Mouse (Mus musculus): ENCODE data around the gene Olfr807. TPM values are rescaled to one million over a fixed set of nuclear protein-coding genes. Genes with fewer than 3 reads are reported as not detected.

Gene Olfr807
- polyA plus RNA-seq (2015; fragmentation: Nextera tagmentation; extraction: Ambion mirVana) = not detected in 2 replicates

- Histone ChIP-seq H3K4me1 (ENCODE audit: control insufficient read depth, insufficient read depth, low read length) (no peaks in the 10 kb centered on the region), H3K9ac (ENCODE audit: low read length) (no peak within 1 kb of the TSS), H3K36me3 (ENCODE audit: control insufficient read depth, insufficient read depth) (no peaks in the 10 kb centered on the region), H3K4me2 (ENCODE audit: low read depth, low read length) (no peak within 1 kb of the TSS), H3K9me3 (replicated peaks; ENCODE audit: control insufficient read depth, low read length) (no peaks in the 10 kb centered on the region), H3K27ac (ENCODE audit: low read length) (no peak within 1 kb of the TSS), H3K4me3 (ENCODE audit: low read length) (no peak within 1 kb of the TSS), H3K27me3 (ENCODE audit: control insufficient read depth, insufficient read depth, low read length) (no peaks in the 10 kb centered on the region)
- 75% methylated on average over 1 of the region's 1 CpGs for WGBS
- ATAC-seq (replicated peaks; ENCODE audit: extremely low read depth, insufficient read depth, low FRiP score) = no peak
These were observed at the start of gene Olfr807 for GRCm38 (mm10) chr10:129757693-129758092. TSS of gene Olfr807 (minus strand) at chr10:129757793.

- H3K27me3 ChIP-seq (ENCODE audit: control insufficient read depth, insufficient read depth, low read length) = no peaks in the 10 kb centered on the region
- no peak within 1 kb of the TSS for H3K4me3 ChIP-seq (ENCODE audit: low read length)
- no peak within 1 kb of the TSS for H3K9ac ChIP-seq (ENCODE audit: low read length)
- no peak within 1 kb of the TSS for H3K4me2 ChIP-seq (ENCODE audit: low read depth, low read length)
- H3K4me1 ChIP-seq (ENCODE audit: control insufficient read depth, insufficient read depth, low read length) = no peaks in the 10 kb centered on the region
- ATAC-seq (replicated peaks; ENCODE audit: extremely low read depth, insufficient read depth, low FRiP score) = no peak
- 79% methylated on average over 4 of the region's 4 CpGs for WGBS
- no peak within 1 kb of the TSS for H3K27ac ChIP-seq (ENCODE audit: low read length)
- no peaks in the 10 kb centered on the region for H3K36me3 ChIP-seq (ENCODE audit: control insufficient read depth, insufficient read depth)
- no peaks in the 10 kb centered on the region for H3K9me3 ChIP-seq (replicated peaks; ENCODE audit: control insufficient read depth, low read length)
These were observed 46.7 kb upstream of the Olfr807 start, which contains the start of gene Olfr811 for GRCm38 (mm10) chr10:129804296-129804695. TSS of gene Olfr811 (minus strand) at chr10:129804396.

- Histone ChIP-seq H3K27me3 (ENCODE audit: control insufficient read depth, insufficient read depth, low read length) (no peaks in the 10 kb centered on the region), H3K27ac (ENCODE audit: low read length) (no peak within 1 kb of the TSS), H3K9me3 (replicated peaks; ENCODE audit: control insufficient read depth, low read length) (no peaks in the 10 kb centered on the region), H3K4me3 (ENCODE audit: low read length) (no peak within 1 kb of the TSS), H3K4me2 (ENCODE audit: low read depth, low read length) (no peak within 1 kb of the TSS), H3K4me1 (ENCODE audit: control insufficient read depth, insufficient read depth, low read length) (no peaks in the 10 kb centered on the region), H3K36me3 (ENCODE audit: control insufficient read depth, insufficient read depth) (no peaks in the 10 kb centered on the region), H3K9ac (ENCODE audit: low read length) (no peak within 1 kb of the TSS)
- no peak for ATAC-seq (replicated peaks; ENCODE audit: extremely low read depth, insufficient read depth, low FRiP score)
These were observed 37.2 kb upstream of the Olfr807 start, which contains the start of gene Olfr810 for GRCm38 (mm10) chr10:129794817-129795216. TSS of gene Olfr810 (minus strand) at chr10:129794917.

GRCm38 (mm10) chr10:129778123-129778522 lies 20.5 kb upstream of the Olfr807 start:
- H3K4me1 ChIP-seq (ENCODE audit: control insufficient read depth, insufficient read depth, low read length) = no peaks in the 10 kb centered on the region
- no peak overlapping the region for H3K4me3 ChIP-seq (ENCODE audit: low read length)
- H3K9ac ChIP-seq (ENCODE audit: low read length) = no peak overlapping the region
- no peaks in the 10 kb centered on the region for H3K36me3 ChIP-seq (ENCODE audit: control insufficient read depth, insufficient read depth)
- no peaks in the 10 kb centered on the region for H3K27me3 ChIP-seq (ENCODE audit: control insufficient read depth, insufficient read depth, low read length)
- H3K4me2 ChIP-seq (ENCODE audit: low read depth, low read length) = no peak overlapping the region
- H3K27ac ChIP-seq (ENCODE audit: low read length) = no peak overlapping the region
- ATAC-seq (replicated peaks; ENCODE audit: extremely low read depth, insufficient read depth, low FRiP score) = no peak
- H3K9me3 ChIP-seq (replicated peaks; ENCODE audit: control insufficient read depth, low read length) = no peaks in the 10 kb centered on the region

DNA sequence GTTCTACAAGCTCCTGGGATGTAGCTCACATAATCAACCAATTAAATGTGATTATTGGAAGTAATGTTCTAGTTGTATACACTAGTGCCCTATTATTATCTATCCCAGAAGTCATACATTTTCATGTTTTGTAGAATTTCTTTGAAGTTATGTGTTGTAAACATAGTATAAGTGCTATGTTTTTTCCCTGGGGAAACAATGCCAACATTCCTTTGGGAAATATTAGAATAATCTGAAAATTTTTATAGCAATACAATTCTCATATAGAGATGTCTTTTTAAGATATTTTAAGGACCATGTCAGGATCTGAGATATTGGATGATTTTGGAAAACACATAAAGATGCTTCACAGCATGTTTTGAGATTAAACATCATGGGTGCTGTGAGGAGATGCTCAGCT lies 16.7 kb upstream of the Olfr807 start, which contains the start of gene Olfr809:
TSS of gene Olfr809 (plus strand) at position 301 of the 400 bp plus-strand sequence.
- no peaks in the 10 kb centered on the region for H3K36me3 ChIP-seq (ENCODE audit: control insufficient read depth, insufficient read depth)
- ATAC-seq (replicated peaks; ENCODE audit: extremely low read depth, insufficient read depth, low FRiP score) = no peak
- no peaks in the 10 kb centered on the region for H3K27me3 ChIP-seq (ENCODE audit: control insufficient read depth, insufficient read depth, low read length)
- no peaks in the 10 kb centered on the region for H3K9me3 ChIP-seq (replicated peaks; ENCODE audit: control insufficient read depth, low read length)
- no peak within 1 kb of the TSS for H3K4me2 ChIP-seq (ENCODE audit: low read depth, low read length)
- H3K4me1 ChIP-seq (ENCODE audit: control insufficient read depth, insufficient read depth, low read length) = no peaks in the 10 kb centered on the region
- H3K9ac ChIP-seq (ENCODE audit: low read length) = no peak within 1 kb of the TSS
- H3K4me3 ChIP-seq (ENCODE audit: low read length) = no peak within 1 kb of the TSS
- H3K27ac ChIP-seq (ENCODE audit: low read length) = no peak within 1 kb of the TSS

DNA sequence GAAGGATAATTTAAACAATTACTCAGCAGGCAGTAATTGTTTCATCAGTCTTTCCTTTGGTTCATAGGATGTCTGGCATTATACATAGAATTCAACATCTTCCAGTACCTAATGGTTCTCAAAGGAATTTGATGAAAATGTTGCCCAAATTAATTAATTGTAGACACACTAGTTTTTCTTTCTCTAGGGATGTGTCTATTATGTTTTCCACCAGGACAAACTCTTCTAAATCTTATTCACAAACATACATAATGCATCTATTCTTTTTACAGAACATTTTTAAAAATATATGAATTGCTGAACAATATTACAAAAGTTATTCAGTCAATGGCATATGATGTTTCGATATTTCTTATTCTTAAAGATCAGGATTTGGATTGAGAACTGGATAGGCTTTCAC lies 7.6 kb upstream of the Olfr807 start, which contains the start of gene Olfr808:
TSS of gene Olfr808 (plus strand) at position 301 of the 400 bp plus-strand sequence.
- Histone ChIP-seq H3K27ac (ENCODE audit: low read length) (no peak within 1 kb of the TSS), H3K27me3 (ENCODE audit: control insufficient read depth, insufficient read depth, low read length) (no peaks in the 10 kb centered on the region), H3K4me3 (ENCODE audit: low read length) (no peak within 1 kb of the TSS), H3K4me2 (ENCODE audit: low read depth, low read length) (no peak within 1 kb of the TSS), H3K4me1 (ENCODE audit: control insufficient read depth, insufficient read depth, low read length) (no peaks in the 10 kb centered on the region), H3K9ac (ENCODE audit: low read length) (no peak within 1 kb of the TSS), H3K36me3 (ENCODE audit: control insufficient read depth, insufficient read depth) (no peaks in the 10 kb centered on the region), H3K9me3 (replicated peaks; ENCODE audit: control insufficient read depth, low read length) (no peaks in the 10 kb centered on the region)
- WGBS = 83% methylated on average over 1 of the region's 1 CpGs
- ATAC-seq (replicated peaks; ENCODE audit: extremely low read depth, insufficient read depth, low FRiP score) = no peak

DNA sequence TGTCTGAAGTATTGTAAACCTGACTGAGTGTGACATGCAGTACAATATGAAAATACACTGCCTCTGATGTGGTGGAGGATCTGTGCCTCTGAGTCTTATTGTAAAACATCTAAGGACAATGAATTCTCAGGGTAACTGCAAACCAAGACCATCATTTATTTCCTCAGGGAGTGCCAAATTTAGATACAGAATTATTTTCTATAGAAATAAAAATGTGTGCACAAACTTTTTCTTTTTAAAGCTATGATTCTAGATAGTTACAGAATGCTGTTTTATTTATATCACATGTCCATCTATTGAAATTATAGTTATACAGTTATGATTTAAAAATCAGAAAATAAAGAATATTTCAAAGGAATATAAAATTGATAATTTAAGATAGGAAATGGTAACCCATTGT lies 15.8 kb downstream of the Olfr807 start, which contains the start of gene Olfr806:
TSS of gene Olfr806 (minus strand) at position 101 of the 400 bp plus-strand sequence.
- no peak within 1 kb of the TSS for H3K4me3 ChIP-seq (ENCODE audit: low read length)
- H3K4me1 ChIP-seq (ENCODE audit: control insufficient read depth, insufficient read depth, low read length) = no peaks in the 10 kb centered on the region
- H3K9me3 ChIP-seq (replicated peaks; ENCODE audit: control insufficient read depth, low read length) = no peaks in the 10 kb centered on the region
- no peaks in the 10 kb centered on the region for H3K36me3 ChIP-seq (ENCODE audit: control insufficient read depth, insufficient read depth)
- H3K27ac ChIP-seq (ENCODE audit: low read length) = no peak within 1 kb of the TSS
- H3K4me2 ChIP-seq (ENCODE audit: low read depth, low read length) = no peak within 1 kb of the TSS
- no peak within 1 kb of the TSS for H3K9ac ChIP-seq (ENCODE audit: low read length)
- no peaks in the 10 kb centered on the region for H3K27me3 ChIP-seq (ENCODE audit: control insufficient read depth, insufficient read depth, low read length)
- ATAC-seq (replicated peaks; ENCODE audit: extremely low read depth, insufficient read depth, low FRiP score) = no peak

GRCm38 (mm10) chr10:129729275-129729674 lies 28.3 kb downstream of the Olfr807 start, which contains the start of gene Olfr805:
TSS of gene Olfr805 (minus strand) at chr10:129729375.
- no peak within 1 kb of the TSS for H3K27ac ChIP-seq (ENCODE audit: low read length)
- WGBS = 87% methylated on average over 2 of the region's 2 CpGs
- no peaks in the 10 kb centered on the region for H3K27me3 ChIP-seq (ENCODE audit: control insufficient read depth, insufficient read depth, low read length)
- H3K9ac ChIP-seq (ENCODE audit: low read length) = no peak within 1 kb of the TSS
- no peak within 1 kb of the TSS for H3K4me3 ChIP-seq (ENCODE audit: low read length)
- H3K9me3 ChIP-seq (replicated peaks; ENCODE audit: control insufficient read depth, low read length) = 0 out of 2 replicates have a peak, but pooled peaks cover 3% of the 10 kb centered on the region
- H3K4me2 ChIP-seq (ENCODE audit: low read depth, low read length) = no peak within 1 kb of the TSS
- H3K4me1 ChIP-seq (ENCODE audit: control insufficient read depth, insufficient read depth, low read length) = no peaks in the 10 kb centered on the region
- ATAC-seq (replicated peaks; ENCODE audit: extremely low read depth, insufficient read depth, low FRiP score) = no peak
- no peaks in the 10 kb centered on the region for H3K36me3 ChIP-seq (ENCODE audit: control insufficient read depth, insufficient read depth)
